Mouse (Mus musculus) yolk sac, embryonic 10.5 days (tissue): ENCODE data around the gene Vmac.
A peak's percentile ranks its signal among the peaks of the same experiment; 100 is the strongest.

Source experiments
- DNase-seq: peaks from one replicate; pipeline ENCODE4 v3.0.0-alpha.2; 2017; ENCODE audit warnings: low spot score

The Vmac gene

GRCm38 (mm10) chr17:56717363-56718058, at the start of gene Vmac, which contains the start of gene Ndufa11:
Gene Vmac (minus strand): TSS chr17:56718022.
Gene Ndufa11 (plus strand): TSS chr17:56717767.
- peak; percentile 95 for DNase-seq

- no peak for DNase-seq
These were observed 49.0 kb upstream of the Vmac start for GRCm38 (mm10) chr17:56766631-56767405.

GRCm38 (mm10) chr17:56765431-56765830, 47.6 kb upstream of the Vmac start:
- DNase-seq, result no peak

GRCm38 (mm10) chr17:56764474-56765354, 46.9 kb upstream of the Vmac start, which contains the start of gene Dus3l:
Gene Dus3l (plus strand): TSS chr17:56764757.
- DNase-seq, result peak; percentile 93

GRCm38 (mm10) chr17:56763741-56764250, 46.0 kb upstream of the Vmac start:
- DNase-seq, result no peak

- peak; percentile 66 for DNase-seq
These were observed 45.2 kb upstream of the Vmac start for GRCm38 (mm10) chr17:56762769-56763731.

- DNase-seq, result peak; percentile 93
These were observed 44.2 kb upstream of the Vmac start for GRCm38 (mm10) chr17:56761991-56762410.

GRCm38 (mm10) chr17:56761077-56761476, 43.3 kb upstream of the Vmac start:
- no peak for DNase-seq

GRCm38 (mm10) chr17:56759261-56759660, 41.4 kb upstream of the Vmac start:
- DNase-seq, result no peak

GRCm38 (mm10) chr17:56758132-56758531, 40.3 kb upstream of the Vmac start:
- no peak for DNase-seq

- peak; percentile 61 for DNase-seq
These were observed 39.7 kb upstream of the Vmac start, which contains the start of gene Nrtn for GRCm38 (mm10) chr17:56757416-56758123. Gene Nrtn (minus strand): TSS chr17:56757530.

GRCm38 (mm10) chr17:56756703-56757399, 39.0 kb upstream of the Vmac start:
- no peak for DNase-seq

- DNase-seq, result no peak
These were observed 36.7 kb upstream of the Vmac start for GRCm38 (mm10) chr17:56754271-56755185.

GRCm38 (mm10) chr17:56753452-56753851, 35.6 kb upstream of the Vmac start:
- no peak for DNase-seq

GRCm38 (mm10) chr17:56751404-56752072, 33.7 kb upstream of the Vmac start:
- no peak for DNase-seq

GRCm38 (mm10) chr17:56744173-56744572, 26.4 kb upstream of the Vmac start:
- no peak for DNase-seq

- DNase-seq, result no peak
These were observed 23.0 kb upstream of the Vmac start for GRCm38 (mm10) chr17:56740788-56741160.
